ENCODE assay signal across 24 mouse cellular contexts in the genomic region with DNA sequence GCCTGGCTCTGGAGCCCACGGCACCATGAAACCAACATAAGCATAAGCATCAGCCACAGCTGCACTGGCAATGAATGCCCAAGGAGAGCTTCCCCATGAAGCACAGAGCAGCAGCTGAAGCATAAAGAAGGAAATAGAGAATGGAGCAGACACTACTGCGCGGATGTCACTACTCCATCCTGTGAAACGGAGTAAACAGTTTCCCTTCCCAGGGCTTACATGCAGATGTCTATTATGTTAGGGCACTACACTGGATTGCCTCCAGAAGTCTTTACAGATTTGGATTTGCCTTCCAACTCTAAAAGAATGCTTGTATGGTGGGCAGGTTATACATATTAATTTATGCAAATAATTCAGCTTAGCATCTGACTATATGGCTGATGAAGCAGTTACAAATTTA.
DNase-seq lines count a peak whose midpoint lies in the region; ATAC-seq lines count a peak whose summit lies in the region.
"Had no signal": no experiment of that assay in that cellular context is flagged by ENCODE, and none has a peak within 500 bp of the region (broad histone marks: within the 10 kb centered on the region; RNA-seq: fewer than 3 reads in every experiment).

No protein-coding gene starts in this region.

- no peak overlapping the region for H3K27ac ChIP-seq in midbrain, embryonic 11.5 days (ENCODE audit: low read depth, low read length)
- no peak overlapping the region for H3K27ac ChIP-seq in midbrain, embryonic 10.5 days (replicated peaks)
- H3K27ac ChIP-seq in midbrain, embryonic 12.5 days (replicated peaks) = no peak overlapping the region
- H3K27ac ChIP-seq in heart, embryonic 12.5 days (ENCODE audit: poor library complexity, severe bottlenecking) = no peak overlapping the region
- no peak overlapping the region for H3K27ac ChIP-seq in liver, embryonic 11.5 days (ENCODE audit: low read depth, low read length)
- H3K27ac ChIP-seq: embryonic facial prominence, embryonic 12.5 days; heart, embryonic 13.5 days; kidney, postnatal 0 days; limb, embryonic 10.5 days; neural tube, embryonic 13.5 days had no signal

- no peaks in the 10 kb centered on the region for H3K27me3 ChIP-seq in midbrain, embryonic 11.5 days (ENCODE audit: control insufficient read depth, insufficient read depth, low read length)
- H3K27me3 ChIP-seq in midbrain, embryonic 10.5 days (ENCODE audit: low read depth, poor library complexity, severe bottlenecking) = no peaks in the 10 kb centered on the region
- H3K27me3 ChIP-seq in midbrain, embryonic 12.5 days = no peaks in the 10 kb centered on the region
- no peaks in the 10 kb centered on the region for H3K27me3 ChIP-seq in heart, embryonic 12.5 days (replicated peaks)
- H3K27me3 ChIP-seq in liver, embryonic 11.5 days (replicated peaks; ENCODE audit: control insufficient read depth, insufficient read depth, low read length) = no peaks in the 10 kb centered on the region
- H3K27me3 ChIP-seq: embryonic facial prominence, embryonic 12.5 days; heart, embryonic 13.5 days; neural tube, embryonic 13.5 days had no signal

- H3K4me3 ChIP-seq in midbrain, embryonic 11.5 days (ENCODE audit: low read depth, low read length) = no peak overlapping the region
- no peak overlapping the region for H3K4me3 ChIP-seq in midbrain, embryonic 10.5 days
- no peak overlapping the region for H3K4me3 ChIP-seq in midbrain, embryonic 12.5 days
- H3K4me3 ChIP-seq in heart, embryonic 12.5 days = no peak overlapping the region
- no peak overlapping the region for H3K4me3 ChIP-seq in liver, embryonic 11.5 days (ENCODE audit: low read depth, low read length)
- H3K4me3 ChIP-seq: embryonic facial prominence, embryonic 12.5 days; heart, embryonic 13.5 days; limb, embryonic 10.5 days; myocyte; neural tube, embryonic 13.5 days had no signal

- no peak for DNase-seq in frontal cortex, postnatal 25 days (ENCODE audit: low spot score in 2 of 2)
- peak; percentile 45 for DNase-seq in midbrain, embryonic 11.5 days (ENCODE audit: low spot score, missing footprints)
- no peak for DNase-seq in midbrain, embryonic 10.5 days (ENCODE audit: low spot score)
- no peak for DNase-seq in liver, embryonic 11.5 days (ENCODE audit: low spot score)
- no peak for DNase-seq in testis, postnatal 10 days (ENCODE audit: low spot score)
- DNase-seq: adrenal gland, postnatal 36 days; cerebellum, adult 2 months; cerebellum, postnatal 25 days; heart, adult 11 months; heart, postnatal 14 days; kidney, adult 2 months; liver; lung, postnatal 4 days; thymus, postnatal 25 days had no signal

- H3K9me3 ChIP-seq in midbrain, embryonic 11.5 days (ENCODE audit: control insufficient read depth, low read length) = no peaks in the 10 kb centered on the region
- no peaks in the 10 kb centered on the region for H3K9me3 ChIP-seq in midbrain, embryonic 10.5 days (replicated peaks)
- H3K9me3 ChIP-seq in midbrain, embryonic 12.5 days = no peaks in the 10 kb centered on the region
- no peaks in the 10 kb centered on the region for H3K9me3 ChIP-seq in heart, embryonic 12.5 days (replicated peaks)
- no peaks in the 10 kb centered on the region for H3K9me3 ChIP-seq in liver, embryonic 11.5 days (ENCODE audit: control insufficient read depth, low read length)
- H3K9me3 ChIP-seq: embryonic facial prominence, embryonic 12.5 days; heart, embryonic 13.5 days; limb, embryonic 10.5 days; neural tube, embryonic 13.5 days had no signal

- H3K4me1 ChIP-seq in midbrain, embryonic 11.5 days (ENCODE audit: control insufficient read depth, insufficient read depth, low read length) = 0 out of 2 replicates have a peak, but pooled peaks cover 3% of the 10 kb centered on the region
- H3K4me1 ChIP-seq in midbrain, embryonic 10.5 days = 0 out of 2 replicates have a peak, but pooled peaks cover 3% of the 10 kb centered on the region
- no peaks in the 10 kb centered on the region for H3K4me1 ChIP-seq in midbrain, embryonic 12.5 days
- H3K4me1 ChIP-seq in heart, embryonic 12.5 days (replicated peaks) = no peaks in the 10 kb centered on the region
- H3K4me1 ChIP-seq in liver, embryonic 11.5 days (replicated peaks; ENCODE audit: control insufficient read depth, insufficient read depth, low read length) = no peaks in the 10 kb centered on the region
- H3K4me1 ChIP-seq: embryonic facial prominence, embryonic 12.5 days; heart, embryonic 13.5 days; limb, embryonic 10.5 days; neural tube, embryonic 13.5 days had no signal

- no peak overlapping the region for H3K4me2 ChIP-seq in midbrain, embryonic 11.5 days
- no peak overlapping the region for H3K4me2 ChIP-seq in midbrain, embryonic 12.5 days (replicated peaks)
- no peak overlapping the region for H3K4me2 ChIP-seq in heart, embryonic 12.5 days
- no peak overlapping the region for H3K4me2 ChIP-seq in liver, embryonic 11.5 days
- H3K4me2 ChIP-seq: embryonic facial prominence, embryonic 12.5 days; heart, embryonic 13.5 days; neural tube, embryonic 13.5 days had no signal

- 80% methylated on average over 4 of the region's 4 CpGs for WGBS in midbrain, embryonic 11.5 days
- WGBS in midbrain, embryonic 10.5 days = 86% methylated on average over 4 of the region's 4 CpGs
- 75% methylated on average over 4 of the region's 4 CpGs for WGBS in midbrain, embryonic 12.5 days
- WGBS in heart, embryonic 12.5 days = 84% methylated on average over 4 of the region's 4 CpGs
- WGBS in liver, embryonic 11.5 days = 87% methylated on average over 4 of the region's 4 CpGs

- H3K9ac ChIP-seq in midbrain, embryonic 11.5 days (ENCODE audit: low read length) = no peak overlapping the region
- no peak overlapping the region for H3K9ac ChIP-seq in midbrain, embryonic 12.5 days (replicated peaks)
- no peak overlapping the region for H3K9ac ChIP-seq in heart, embryonic 12.5 days
- H3K9ac ChIP-seq in liver, embryonic 11.5 days (ENCODE audit: low read depth, low read length) = no peak overlapping the region
- H3K9ac ChIP-seq: embryonic facial prominence, embryonic 12.5 days; heart, embryonic 13.5 days; neural tube, embryonic 13.5 days had no signal

- no peaks in the 10 kb centered on the region for H3K36me3 ChIP-seq in midbrain, embryonic 11.5 days (ENCODE audit: control insufficient read depth, insufficient read depth, low read length)
- no peaks in the 10 kb centered on the region for H3K36me3 ChIP-seq in midbrain, embryonic 10.5 days
- H3K36me3 ChIP-seq in midbrain, embryonic 12.5 days = no peaks in the 10 kb centered on the region
- H3K36me3 ChIP-seq in heart, embryonic 12.5 days = no peaks in the 10 kb centered on the region
- no peaks in the 10 kb centered on the region for H3K36me3 ChIP-seq in liver, embryonic 11.5 days (ENCODE audit: control insufficient read depth, insufficient read depth, low read length)
- H3K36me3 ChIP-seq: embryonic facial prominence, embryonic 12.5 days; heart, embryonic 13.5 days; limb, embryonic 10.5 days; neural tube, embryonic 13.5 days had no signal

- ATAC-seq in frontal cortex, adult (ENCODE audit: low TSS enrichment) = peak; percentile 70
- ATAC-seq in midbrain, embryonic 11.5 days (ENCODE audit: low FRiP score) = 0 out of 2 replicates have a peak, but pooled peaks have one; percentile 27
- ATAC-seq in midbrain, embryonic 12.5 days (ENCODE audit: low FRiP score, low read depth) = peak; percentile 54
- ATAC-seq in heart, embryonic 12.5 days (ENCODE audit: insufficient number of reproducible peaks, low FRiP score) = no peak
- no peak for ATAC-seq in liver, embryonic 11.5 days (replicated peaks; ENCODE audit: low FRiP score)
- ATAC-seq: CD4-positive, CD25-positive, alpha-beta regulatory T cell, adult 4 months had no signal

Comparison
In these comparisons a context has a peak if more than half of its experiments do, and no peak if none do; other contexts are left out.
1. ATAC-seq: peak in frontal cortex, adult (single experiment), midbrain, embryonic 11.5 days (single experiment) and midbrain, embryonic 12.5 days (single experiment); none in heart, embryonic 12.5 days (single experiment) and liver, embryonic 11.5 days (single experiment).